Mouse (Mus musculus) limb, embryonic 14.5 days (tissue): ENCODE measurements at regions not wholly inside any gene's neighbourhood (a gene's known extent, or its start where the extent isn't known, plus 50 kb on each side); places are given as distances from the start of the nearest gene placed in this dataset.

Source experiments
- ATAC-seq: fragments of 200-750 bp; cut with Nextera tagmentation; 2 replicates; pipeline ENCODE4 v1.8.0; 2017; ENCODE audit warnings: low read depth, moderate number of reproducible peaks, moderate TSS enrichment; ENCODE audit not compliant: low FRiP score
- DNase-seq: peaks from one replicate; pipeline ENCODE4 v3.0.0-alpha.2; 2015; ENCODE audit warnings: low spot score
- H3K27ac ChIP-seq: fragments of 300-500 bp; sonication (generic); replicated peaks from 2 replicates; pipeline ENCODE4 v1.5.1; 2014; ENCODE audit warnings: low read depth, mild to moderate bottlenecking, low read length, moderate library complexity, mixed read lengths
- H3K27me3 ChIP-seq: fragments of 300-500 bp; sonication (generic); 2 replicates; pipeline ENCODE4 v1.6.1; 2014; ENCODE audit warnings: low read length, mixed read lengths; ENCODE audit not compliant: control insufficient read depth, insufficient read depth
- H3K36me3 ChIP-seq: fragments of 300-500 bp; sonication (generic); 2 replicates; pipeline ENCODE4 v1.6.1; 2014; ENCODE audit warnings: mild to moderate bottlenecking, low read length, moderate library complexity, mixed read lengths; ENCODE audit not compliant: control insufficient read depth, insufficient read depth
- H3K4me1 ChIP-seq: fragments of 300-500 bp; sonication (generic); 2 replicates; pipeline ENCODE4 v1.6.1; 2014; ENCODE audit warnings: antibody characterized with exemption, low read length, mixed read lengths; ENCODE audit not compliant: control insufficient read depth, insufficient read depth
- H3K4me2 ChIP-seq: fragments of 300-500 bp; sonication (generic); replicated peaks from 2 replicates; pipeline ENCODE4 v1.6.1; 2014; ENCODE audit warnings: low read depth, mild to moderate bottlenecking, low read length, moderate library complexity; ENCODE audit not compliant: severe bottlenecking
- H3K4me3 ChIP-seq: fragments of 300-500 bp; sonication (generic); replicated peaks from 2 replicates; pipeline ENCODE4 v1.5.1; 2014; ENCODE audit warnings: low read length
- H3K9ac ChIP-seq: fragments of 300-500 bp; sonication (generic); 2 replicates; pipeline ENCODE4 v1.6.1; 2014; ENCODE audit warnings: mild to moderate bottlenecking, low read depth, low read length, moderate library complexity; ENCODE audit not compliant: severe bottlenecking
- H3K9me3 ChIP-seq: fragments of 300-500 bp; sonication (generic); 2 replicates; pipeline ENCODE4 v1.6.1; 2016; ENCODE audit warnings: low read length; ENCODE audit not compliant: control insufficient read depth
- POLR2A ChIP-seq: fragments of 200-500 bp; IDR thresholded peaks from 2 replicates; pipeline ENCODE4 v1.8.0; 2012; ENCODE audit warnings: inconsistent platforms, mild to moderate bottlenecking, moderate library complexity, borderline replicate concordance; ENCODE audit not compliant: insufficient read depth, insufficient read length; ENCODE audit errors: extremely low read depth
- WGBS: fragments of 180-500 bp; shearing (Covaris S2); extraction: QIAGEN DNeasy Blood & Tissue Kit; methylation state at CpG from one replicate; pipeline ENCODE4 v1.1.7; 2014; 5-methylcytosine and 5-hydroxymethylcytosine counted together

DNA sequence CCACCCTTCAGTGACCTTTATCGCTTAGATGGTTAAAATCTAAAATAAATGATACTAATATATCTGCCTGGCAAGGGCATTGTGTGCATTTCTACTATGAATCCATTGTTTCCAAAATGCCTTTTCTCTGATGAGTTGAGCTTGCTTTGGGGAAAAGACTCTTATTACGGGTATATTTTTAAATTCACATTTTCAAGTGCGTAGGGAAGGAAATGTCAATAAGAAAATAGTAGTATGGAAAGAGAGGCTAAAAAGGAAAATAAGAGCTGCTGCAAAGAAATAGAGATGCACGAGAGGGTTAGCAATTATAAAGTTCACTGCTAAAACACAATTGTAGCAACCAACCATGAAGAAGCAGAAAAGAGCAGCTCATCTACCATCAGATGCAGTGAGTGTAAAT, 123.8 kb upstream of the Chl1 start:
- DNase-seq (no peak), ATAC-seq (no peak)
- Histone ChIP-seq H3K4me3 (no peak overlapping the region), H3K36me3 (no peaks in the 10 kb centered on the region), H3K27ac (no peak overlapping the region), H3K9me3 (no peaks in the 10 kb centered on the region), H3K9ac (no peak overlapping the region), H3K4me2 (no peak overlapping the region), H3K27me3 (no peaks in the 10 kb centered on the region), H3K4me1 (no peaks in the 10 kb centered on the region)
- TF ChIP-seq POLR2A, result no peak
- 89% methylated on average over 4 of the region's 4 CpGs for WGBS

- H3K36me3 ChIP-seq, result no peaks in the 10 kb centered on the region
Measured at GRCm38 (mm10) chr6:103405961-103406360, 104.4 kb upstream of the Chl1 start.

GRCm38 (mm10) chr6:103414888-103415287, 95.5 kb upstream of the Chl1 start:
- TF ChIP-seq POLR2A, result no peak
- 93% methylated on average over 2 of the region's 2 CpGs for WGBS
- DNase-seq, result no peak
- Histone ChIP-seq H3K9ac (no peak overlapping the region), H3K4me2 (no peak overlapping the region), H3K4me1 (no peaks in the 10 kb centered on the region), H3K27me3 (no peaks in the 10 kb centered on the region), H3K4me3 (no peak overlapping the region), H3K9me3 (no peaks in the 10 kb centered on the region), H3K27ac (no peak overlapping the region), H3K36me3 (no peaks in the 10 kb centered on the region)
- no peak for ATAC-seq

More at GRCm38 (mm10) chr6:103405961-103406360, 104.4 kb upstream of the Chl1 start:
- H3K4me3 ChIP-seq, result no peak overlapping the region
- no peak for TF ChIP-seq POLR2A
- no peak for DNase-seq
- no peak for ATAC-seq
- H3K27me3 ChIP-seq, result no peaks in the 10 kb centered on the region
- H3K4me2 ChIP-seq, result no peak overlapping the region
- no peaks in the 10 kb centered on the region for H3K4me1 ChIP-seq
- no peak overlapping the region for H3K9ac ChIP-seq
- H3K9me3 ChIP-seq, result no peaks in the 10 kb centered on the region
- H3K27ac ChIP-seq, result no peak overlapping the region

DNA sequence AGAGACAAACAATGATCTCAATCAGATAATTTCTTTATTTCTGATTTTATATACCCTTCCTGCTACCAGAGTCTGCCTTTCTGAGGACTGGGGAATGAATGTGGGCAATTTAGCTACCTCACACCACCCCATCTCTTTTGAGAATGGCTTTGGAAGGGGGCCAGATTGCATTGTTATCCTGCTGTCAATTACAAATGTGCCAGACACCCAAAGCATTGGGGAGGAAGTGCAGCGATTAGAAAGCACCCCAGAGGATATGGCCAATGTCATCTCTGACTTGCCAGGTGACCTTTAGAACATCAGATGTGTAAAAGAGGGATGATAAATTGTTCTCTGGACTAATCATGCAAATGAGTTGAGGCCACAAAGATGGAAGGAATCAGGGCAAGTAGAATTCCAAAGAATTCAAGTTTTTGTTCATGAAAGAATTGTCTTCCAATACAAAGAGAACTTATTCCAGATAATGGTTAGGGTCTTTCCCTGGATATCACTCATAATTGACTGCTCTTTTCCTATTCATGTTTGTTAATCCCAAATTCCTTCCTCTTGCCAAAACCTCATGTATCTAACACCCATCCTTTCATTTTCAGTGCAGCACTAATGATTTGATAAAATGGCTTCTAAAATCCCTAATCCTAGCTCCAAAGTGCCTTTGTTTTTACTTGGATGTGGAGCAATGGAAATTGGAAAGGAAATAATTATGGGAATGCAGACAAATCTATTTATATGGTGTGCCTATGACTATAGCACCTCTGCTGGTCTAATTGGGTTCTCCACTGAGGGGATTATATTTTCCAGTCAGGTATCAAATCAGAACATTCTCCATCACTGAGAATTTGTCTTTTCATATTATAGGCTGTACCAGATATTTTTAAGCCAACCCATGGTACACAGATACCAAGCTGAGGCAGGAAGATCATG, 89.1 kb upstream of the Chl1 start:
- no peaks in the 10 kb centered on the region for H3K36me3 ChIP-seq
- no peak overlapping the region for H3K27ac ChIP-seq
- H3K27me3 ChIP-seq, result no peaks in the 10 kb centered on the region
- ATAC-seq (no peak), DNase-seq (no peak)
- no peaks in the 10 kb centered on the region for H3K9me3 ChIP-seq
- TF ChIP-seq POLR2A, result no peak
- no peak overlapping the region for H3K4me3 ChIP-seq
- H3K9ac ChIP-seq, result no peak overlapping the region
- no peak overlapping the region for H3K4me2 ChIP-seq
- WGBS, result 68% methylated on average over 1 of the region's 1 CpGs
- no peaks in the 10 kb centered on the region for H3K4me1 ChIP-seq

DNA sequence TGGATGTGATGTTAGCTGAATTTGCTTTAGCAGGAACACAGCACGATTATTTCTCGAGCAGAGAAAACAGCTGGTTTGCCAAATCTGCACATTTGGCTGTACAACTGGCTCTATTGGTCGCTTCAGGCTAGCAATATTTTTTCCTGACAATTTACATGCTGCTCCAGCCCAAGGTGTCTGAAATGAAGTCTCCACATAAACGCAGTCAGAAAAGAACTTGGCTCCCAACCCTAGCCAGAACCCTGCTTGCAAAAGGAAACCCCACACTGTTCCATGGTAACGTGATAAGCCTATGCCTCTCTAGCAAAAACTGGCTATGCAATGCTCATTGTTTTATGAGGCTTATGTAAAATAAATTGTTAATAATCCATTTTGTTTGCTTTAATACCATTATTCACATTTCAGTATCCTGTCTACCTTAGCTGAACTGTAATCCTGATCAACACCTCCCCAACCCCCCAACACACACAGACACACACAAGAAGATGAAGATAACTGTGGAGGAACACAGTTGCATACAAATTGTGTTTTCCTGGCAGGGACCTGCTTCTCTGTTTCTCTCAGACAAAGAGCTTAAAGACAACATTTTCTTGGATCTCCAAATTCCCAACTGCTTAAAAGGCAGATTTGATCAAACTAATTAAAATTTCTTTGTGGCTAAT, 79.3 kb upstream of the Chl1 start:
- DNase-seq (peak; percentile 39), ATAC-seq (peak; percentile 68; the same call in 1 of the 2 replicates)
- no peaks in the 10 kb centered on the region for H3K9me3 ChIP-seq
- no peak overlapping the region for H3K27ac ChIP-seq
- no peaks in the 10 kb centered on the region; the same call in 1 of the 2 replicates for H3K4me1 ChIP-seq
- no peak overlapping the region for H3K9ac ChIP-seq
- 54% methylated on average over 5 of the region's 5 CpGs for WGBS
- no peaks in the 10 kb centered on the region for H3K36me3 ChIP-seq
- no peaks in the 10 kb centered on the region for H3K27me3 ChIP-seq
- H3K4me3 ChIP-seq, result no peak overlapping the region
- no peak overlapping the region for H3K4me2 ChIP-seq
- no peak for TF ChIP-seq POLR2A
